Mouse (Mus musculus) left cerebral cortex, adult 9 months (tissue): ENCODE measurements around the gene Dpp9.

Experiments used
- DNase-seq, 2 experiments: peaks; one replicate each; pipeline ENCODE4 v3.0.0; 2022; ENCODE audit warnings: low spot score in 2 of 2

Dpp9 gene

DNA sequence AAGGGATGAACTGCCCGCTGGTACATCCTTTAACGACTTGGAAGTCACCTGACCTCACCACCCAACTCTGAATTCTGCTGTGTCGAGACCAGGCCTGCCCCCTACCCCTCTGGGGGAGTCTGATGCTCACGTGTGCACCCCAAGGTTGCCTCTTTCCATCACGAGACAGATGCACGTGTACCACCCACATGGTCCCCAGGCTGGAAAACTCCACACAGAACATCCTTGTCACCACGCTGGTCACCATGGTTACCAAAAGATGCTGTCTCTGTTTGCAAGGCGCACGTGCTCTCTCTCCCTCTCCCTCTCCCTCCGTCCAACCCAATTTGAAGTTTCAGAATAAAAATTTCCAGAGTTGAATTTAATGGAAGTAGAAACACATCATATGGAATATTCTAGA is 11.2 kb upstream of the Dpp9 start:
- peak; percentile 77 to 86 for DNase-seq

DNA sequence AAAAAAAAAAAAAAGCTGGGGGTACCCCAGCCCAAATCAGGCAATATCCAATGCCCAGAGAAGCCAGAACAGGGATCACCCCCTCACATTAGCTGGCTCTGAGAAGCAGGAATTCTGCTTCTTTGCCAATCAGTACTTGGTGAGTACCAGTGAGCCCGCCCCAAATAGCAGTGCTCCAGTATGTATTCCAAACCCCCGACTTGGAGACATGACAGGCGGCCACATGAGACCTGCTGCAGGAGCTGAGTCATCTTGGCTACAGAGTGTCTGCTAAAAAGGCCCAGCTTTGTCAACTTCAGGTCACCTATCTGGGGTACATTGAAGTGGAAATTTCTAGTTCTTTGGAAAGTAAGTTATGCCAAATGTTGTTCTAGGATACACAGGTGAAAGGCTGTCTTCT is 7.9 kb upstream of the Dpp9 start:
- DNase-seq = no peak

DNA sequence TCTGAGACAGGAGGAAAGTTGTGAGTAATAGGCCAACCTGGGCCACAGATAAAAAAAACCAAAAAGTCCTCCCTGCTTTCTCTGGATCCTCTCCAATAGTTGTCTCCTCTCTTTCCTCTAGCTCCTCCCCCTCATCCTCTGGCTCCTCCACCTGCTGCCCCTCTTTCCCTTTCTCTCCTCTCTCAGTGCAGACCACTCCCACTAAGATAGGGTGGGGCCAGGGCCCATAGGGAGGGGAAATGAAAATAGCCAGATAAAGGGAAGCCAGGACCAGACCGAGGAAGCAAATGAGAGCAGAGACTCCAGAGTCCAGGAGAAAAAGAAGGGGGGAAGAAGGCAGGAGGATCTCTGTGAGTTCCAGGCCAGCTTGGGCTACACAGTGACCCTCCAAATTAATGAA is 6.2 kb upstream of the Dpp9 start:
- no peak for DNase-seq

- DNase-seq = no peak
Measured at GRCm38 (mm10) chr17:56219805-56220204, 1.1 kb upstream of the Dpp9 start.

- no peak for DNase-seq
Measured at GRCm38 (mm10) chr17:56219251-56219650, 546 bp upstream of the Dpp9 start.

DNA sequence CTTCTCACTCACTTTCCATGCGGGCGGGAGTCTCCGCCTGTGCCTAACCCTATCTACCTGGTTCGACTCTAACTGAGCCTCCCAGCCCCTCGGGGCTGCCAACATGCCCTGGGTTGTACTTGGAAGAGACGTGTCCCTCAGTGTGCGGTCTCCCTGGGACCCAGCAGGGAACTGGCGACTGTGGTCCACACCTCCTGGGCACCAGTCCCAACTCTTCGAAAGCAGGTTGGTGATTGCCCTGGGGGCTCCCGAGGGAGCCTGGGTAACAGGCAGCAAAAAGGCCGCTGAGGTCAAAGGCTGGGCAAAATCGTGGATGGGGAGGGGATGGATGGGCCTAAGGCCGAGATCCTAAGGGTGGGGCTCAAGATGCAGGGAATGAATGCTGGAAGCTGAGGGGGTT is 1.0 kb downstream of the Dpp9 start:
- DNase-seq = no peak

DNA sequence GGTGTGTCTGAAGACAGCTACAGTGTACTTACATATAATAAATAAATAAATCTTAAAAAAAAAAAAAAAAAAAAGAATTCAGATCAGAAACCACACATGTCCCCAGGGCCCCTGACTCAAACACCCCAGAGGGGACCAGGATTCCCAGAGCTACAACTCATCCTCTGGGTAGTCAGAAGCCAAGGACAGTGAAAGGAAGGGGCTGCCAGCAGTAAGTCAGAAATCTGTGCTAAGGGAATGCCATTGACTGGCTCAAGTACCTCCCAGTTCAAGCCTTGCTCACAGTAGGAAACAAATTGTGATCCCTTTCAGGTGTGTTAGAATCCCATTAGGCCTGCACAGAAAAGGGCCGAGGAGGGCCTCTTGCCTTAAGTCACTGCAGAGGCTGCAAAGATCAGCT is 4.5 kb downstream of the Dpp9 start:
- no peak for DNase-seq

- DNase-seq = no peak
Measured at GRCm38 (mm10) chr17:56212676-56213075, 6.0 kb downstream of the Dpp9 start.

GRCm38 (mm10) chr17:56211090-56211489 is 7.6 kb downstream of the Dpp9 start:
- no peak for DNase-seq

DNA sequence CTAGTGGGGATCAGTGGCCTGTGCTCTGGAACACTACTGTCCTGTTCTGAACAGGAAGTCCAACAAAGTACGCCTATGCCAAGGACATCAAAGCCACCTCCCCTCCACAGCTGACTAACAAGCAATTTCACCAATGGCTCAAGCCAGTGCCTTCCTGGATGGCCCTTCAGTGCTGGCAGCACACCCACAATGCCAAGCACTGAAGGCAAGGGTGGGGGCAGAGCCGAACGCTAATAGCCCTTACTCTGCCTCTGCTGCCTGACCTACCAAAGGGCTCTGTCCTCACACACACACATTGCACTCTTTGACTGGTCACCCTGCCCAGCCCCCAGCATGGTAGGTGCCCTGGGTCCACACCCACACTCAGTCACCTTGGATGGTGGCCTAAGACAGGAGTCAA is 9.9 kb downstream of the Dpp9 start:
- no peak for DNase-seq

- DNase-seq = no peak
Measured at GRCm38 (mm10) chr17:56207963-56208530, 10.7 kb downstream of the Dpp9 start.

- DNase-seq = no peak
Measured at GRCm38 (mm10) chr17:56206986-56207674, 11.6 kb downstream of the Dpp9 start.

- no peak for DNase-seq
Measured at GRCm38 (mm10) chr17:56206276-56206884, 12.3 kb downstream of the Dpp9 start.

GRCm38 (mm10) chr17:56203729-56204128 is 15.0 kb downstream of the Dpp9 start:
- DNase-seq = no peak

- no peak for DNase-seq
Measured at GRCm38 (mm10) chr17:56202476-56202875, 16.2 kb downstream of the Dpp9 start.

DNA sequence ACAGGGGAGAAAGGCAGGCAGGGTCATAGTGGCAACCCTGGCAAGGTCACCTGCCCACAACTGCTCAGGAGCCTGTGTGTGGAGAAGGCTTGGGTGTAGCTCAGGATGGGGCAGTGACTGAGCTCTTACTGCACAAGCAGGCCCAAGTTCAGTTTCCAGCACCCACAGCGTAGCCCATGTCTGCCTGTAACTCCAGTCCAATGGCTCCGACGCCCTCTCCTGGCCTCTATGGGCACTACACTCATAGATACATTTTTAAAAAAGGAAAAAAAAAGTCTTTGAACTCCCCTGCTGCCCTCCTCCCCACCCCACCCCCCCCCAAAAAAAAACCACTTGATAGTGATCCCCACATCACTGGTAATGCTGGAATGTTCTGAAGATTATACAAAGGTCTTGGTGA is 17.1 kb downstream of the Dpp9 start:
- no peak for DNase-seq

GRCm38 (mm10) chr17:56200586-56200985 is 18.1 kb downstream of the Dpp9 start:
- no peak for DNase-seq

GRCm38 (mm10) chr17:56196860-56197259 is 21.8 kb downstream of the Dpp9 start:
- DNase-seq = no peak

DNA sequence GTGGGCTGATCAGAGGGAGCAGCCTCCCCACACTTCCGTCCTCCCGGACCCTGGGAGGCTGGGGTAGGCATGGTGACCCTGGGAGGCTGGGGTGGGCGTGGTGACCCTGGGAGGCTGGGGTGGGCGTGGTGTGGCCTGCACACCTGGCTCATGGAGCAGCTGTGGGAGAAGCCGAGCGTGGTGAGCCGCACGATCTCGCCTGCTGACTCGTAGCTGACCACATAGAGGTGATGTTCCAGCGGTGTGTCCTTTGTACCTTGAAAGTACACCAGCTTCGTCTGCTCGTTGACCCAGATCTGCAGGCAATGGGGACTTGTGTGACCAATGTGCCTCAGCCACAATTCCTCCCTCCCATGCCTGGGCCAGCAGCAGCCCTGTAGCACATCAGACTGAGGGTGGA is 23.9 kb downstream of the Dpp9 start:
- no peak for DNase-seq

- no peak for DNase-seq
Measured at GRCm38 (mm10) chr17:56194357-56194756, 24.3 kb downstream of the Dpp9 start.

DNA sequence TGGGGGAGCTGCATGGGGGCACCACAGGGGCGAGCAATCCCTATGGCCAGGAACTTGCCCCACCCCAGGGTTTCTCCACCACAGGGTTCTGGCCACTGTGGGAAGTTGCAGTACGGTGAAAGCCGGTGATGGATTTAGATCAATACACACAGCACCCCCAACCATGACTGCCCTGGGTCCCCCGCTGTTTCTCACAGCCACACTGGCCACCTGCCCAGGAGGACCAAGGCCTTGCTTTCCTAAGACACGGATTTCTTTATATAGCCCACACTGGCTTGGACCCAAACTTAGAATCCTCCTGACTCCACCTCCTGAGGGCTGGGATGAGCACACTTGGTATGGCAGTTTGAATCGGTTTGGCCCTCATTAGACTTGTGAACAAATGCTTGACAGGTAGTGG is 27.4 kb downstream of the Dpp9 start:
- no peak for DNase-seq

- peak in 1 of 2 experiments; percentile 26 for DNase-seq
Measured at GRCm38 (mm10) chr17:56185281-56186141, 33.2 kb downstream of the Dpp9 start.
